ENCODE assay signal across 9 mouse cellular contexts in the genomic region with DNA sequence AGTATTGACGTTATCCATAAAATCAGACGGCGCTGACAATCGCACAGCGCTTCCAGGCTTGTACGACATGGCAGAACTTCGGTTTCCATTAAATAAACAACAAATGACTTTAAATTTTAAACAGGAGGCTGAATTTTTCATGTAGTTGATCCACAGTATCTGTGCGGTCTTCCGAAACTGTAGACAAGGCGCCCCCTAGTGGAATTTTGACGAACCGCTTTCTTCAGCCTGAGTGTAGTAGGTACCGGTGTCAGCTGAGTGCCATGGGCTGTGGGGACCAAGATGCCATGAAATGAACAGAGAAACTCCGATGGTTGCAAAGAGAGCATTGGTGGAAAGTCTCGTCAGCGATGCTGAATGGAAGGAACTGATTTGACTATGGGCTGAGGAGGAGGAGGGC. TPM values are rescaled to one million over a fixed set of nuclear protein-coding genes. Genes with fewer than 3 reads are reported as not detected.
DNase-seq lines count a peak whose midpoint lies in the region; ATAC-seq and TF ChIP-seq lines count a peak whose summit lies in the region.
"Had no signal": no experiment of that assay in that cellular context is flagged by ENCODE, and none has a peak within 500 bp of the region (broad histone marks: within the 10 kb centered on the region; RNA-seq: fewer than 3 reads in every experiment).

No protein-coding gene starts in this region.

- no peak overlapping the region for H3K9ac ChIP-seq in neural tube, embryonic 11.5 days (ENCODE audit: low read length)
- H3K9ac ChIP-seq: limb, embryonic 13.5 days had no signal

- H3K4me3 ChIP-seq in gastrocnemius, adult 2 months: no peak overlapping the region
- no peak overlapping the region for H3K4me3 ChIP-seq in neural tube, embryonic 11.5 days (ENCODE audit: low read depth, low read length)
- H3K4me3 ChIP-seq: limb, embryonic 13.5 days had no signal

- no peak for ATAC-seq in neural tube, embryonic 11.5 days (ENCODE audit: insufficient read depth, low FRiP score, low TSS enrichment)

- H3K9me3 ChIP-seq in neural tube, embryonic 11.5 days (ENCODE audit: control insufficient read depth, low read length): no peaks in the 10 kb centered on the region
- H3K9me3 ChIP-seq: limb, embryonic 13.5 days had no signal

- H3K27ac ChIP-seq in gastrocnemius, adult 2 months: no peak overlapping the region
- no peak overlapping the region for H3K27ac ChIP-seq in neural tube, embryonic 11.5 days (ENCODE audit: low read depth, low read length)
- H3K27ac ChIP-seq: limb, embryonic 13.5 days had no signal

- 68% methylated on average over 16 of the region's 16 CpGs for WGBS in neural tube, embryonic 11.5 days

- DNase-seq in gastrocnemius, adult 2 months: peak; percentile 42
- no peak for DNase-seq in gastrocnemius, adult 18-20 months (ENCODE audit: low spot score)
- DNase-seq in 3T3-L1 (ENCODE audit: low read depth, low spot score): peak; percentile 53
- DNase-seq in R1 (ENCODE audit: low read depth, low spot score): peak; percentile 84
- DNase-seq in frontal cortex, postnatal 14 days (ENCODE audit: low spot score in 2 of 2): peak; percentile 10 to 66
- peak; percentile 34 for DNase-seq in left cerebral cortex, adult 11 months (ENCODE audit: low spot score)
- peak; percentile 36 for DNase-seq in neural tube, embryonic 11.5 days (ENCODE audit: low spot score)
- peak; percentile 35 to 47 for DNase-seq in thymus, postnatal 36 days

- H3K27me3 ChIP-seq in neural tube, embryonic 11.5 days (ENCODE audit: control insufficient read depth, insufficient read depth, low read length): no peaks in the 10 kb centered on the region

- intact Hi-C loops in gastrocnemius, adult 2 months (cut with DNase I): no loop called here

- H3K36me3 ChIP-seq in neural tube, embryonic 11.5 days (ENCODE audit: control insufficient read depth, insufficient read depth, low read length): no peaks in the 10 kb centered on the region
- H3K36me3 ChIP-seq: limb, embryonic 13.5 days had no signal

- no peak overlapping the region for H3K4me2 ChIP-seq in neural tube, embryonic 11.5 days (ENCODE audit: low read depth)
- H3K4me2 ChIP-seq: limb, embryonic 13.5 days had no signal

- no peaks in the 10 kb centered on the region for H3K4me1 ChIP-seq in neural tube, embryonic 11.5 days (ENCODE audit: control insufficient read depth, insufficient read depth, low read length)

- peak; percentile 65 for TF ChIP-seq CTCF in gastrocnemius, adult 2 months (IDR thresholded peaks at IDR 0.05)

RNA-seq across cellular contexts. Expression of a gene that starts 17.8 kb away (rescaled TPM):
- total RNA-seq in gastrocnemius, adult 2 months (2021): 1 to 10 TPM; 6.6 to 7.1 TPM
- total RNA-seq in gastrocnemius, adult 18-20 months (2021): 1 to 10 TPM; 5.0 to 6.8 TPM
- polyA plus RNA-seq in neural tube, embryonic 11.5 days (2014; fragmentation: Nextera tagmentation; extraction: Ambion mirVana): 3.2 and 3.9 TPM in 2 replicates
